Mouse (Mus musculus) right cerebral cortex, postnatal 4 days (tissue): ENCODE results near the gene Tmprss12.
"Not testable (repeated sequence)": the region's sequence is repeated elsewhere in the genome, so short reads cannot be mapped to it uniquely, and the experiment has no call there.

Source experiments
- DNase-seq: peaks from one replicate; pipeline ENCODE4 v3.0.0-alpha.2; 2022

The Tmprss12 gene

GRCm38 (mm10) chr15:100280626-100281025 lies at the start of gene Tmprss12:
TSS of gene Tmprss12 (plus strand) at chr15:100280837.
- DNase-seq, result no peak

DNA sequence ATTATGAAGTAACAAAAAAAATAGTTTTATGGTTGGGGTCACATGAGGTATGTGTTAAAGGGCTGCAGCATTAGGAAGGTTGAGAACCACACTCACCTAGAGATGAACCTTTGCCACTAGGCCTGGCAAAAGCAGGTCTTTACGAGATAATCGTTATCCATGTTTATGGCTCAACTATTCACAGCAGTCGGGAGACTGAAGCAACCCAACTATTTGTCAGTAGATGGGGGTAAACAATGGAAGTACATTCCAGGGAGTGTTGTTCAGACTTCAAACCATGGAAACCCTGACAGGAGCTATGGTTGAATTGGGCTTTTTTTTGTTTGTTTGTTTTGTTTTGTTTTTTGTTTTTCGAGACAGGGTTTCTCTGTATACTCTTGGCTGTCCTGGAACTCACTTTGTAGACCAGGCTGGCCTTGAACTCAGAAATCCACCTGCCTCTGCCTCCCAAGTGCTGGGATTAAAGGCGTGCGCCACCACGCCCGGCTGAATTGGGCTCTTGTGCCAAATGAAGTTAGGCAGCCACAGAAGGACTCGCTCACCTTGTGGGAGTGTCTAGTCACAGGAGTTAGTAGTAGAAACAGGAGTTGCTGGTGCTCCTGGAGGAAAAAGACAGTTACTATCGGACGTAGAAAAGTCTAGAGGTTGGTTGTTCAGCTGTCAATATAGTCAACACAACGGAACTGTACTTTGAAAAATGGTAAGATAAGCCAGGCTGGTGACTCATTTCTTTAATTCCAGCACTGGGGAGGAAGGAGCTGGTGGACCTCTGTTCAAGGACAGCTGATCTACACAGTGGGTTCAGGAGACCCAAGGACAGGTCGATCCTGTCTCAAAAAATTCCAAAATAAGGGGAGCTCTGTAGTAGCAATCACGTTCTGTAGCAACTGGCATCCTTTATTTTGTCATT lies 48.8 kb upstream of the Tmprss12 start:
- no peak for DNase-seq

GRCm38 (mm10) chr15:100235208-100235965 lies 45.2 kb upstream of the Tmprss12 start:
- DNase-seq, result no peak

- no peak for DNase-seq
These were observed 43.7 kb upstream of the Tmprss12 start for GRCm38 (mm10) chr15:100236952-100237351.

DNA sequence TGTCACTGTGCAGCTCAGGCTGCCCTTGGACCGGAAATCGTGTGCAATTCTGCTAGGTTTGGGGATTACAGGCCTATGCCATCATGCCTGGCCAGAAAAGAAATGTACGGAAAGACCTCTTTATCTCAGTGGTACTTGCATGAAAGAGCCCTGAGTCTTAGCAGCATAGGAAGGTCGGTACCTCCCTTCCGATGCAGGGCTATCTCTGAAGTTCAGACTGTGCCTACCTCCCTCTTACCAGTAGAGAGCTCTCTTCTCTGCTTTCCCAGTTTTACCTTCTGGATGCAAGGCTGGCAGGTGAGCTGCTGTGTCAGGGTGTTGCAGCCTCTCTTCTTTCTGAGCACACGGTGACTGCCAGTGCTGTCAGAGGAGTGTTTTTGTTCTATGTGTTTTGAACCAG lies 38.9 kb upstream of the Tmprss12 start:
- no peak for DNase-seq

- DNase-seq, result no peak
These were observed 34.7 kb upstream of the Tmprss12 start for GRCm38 (mm10) chr15:100245951-100246350.

DNA sequence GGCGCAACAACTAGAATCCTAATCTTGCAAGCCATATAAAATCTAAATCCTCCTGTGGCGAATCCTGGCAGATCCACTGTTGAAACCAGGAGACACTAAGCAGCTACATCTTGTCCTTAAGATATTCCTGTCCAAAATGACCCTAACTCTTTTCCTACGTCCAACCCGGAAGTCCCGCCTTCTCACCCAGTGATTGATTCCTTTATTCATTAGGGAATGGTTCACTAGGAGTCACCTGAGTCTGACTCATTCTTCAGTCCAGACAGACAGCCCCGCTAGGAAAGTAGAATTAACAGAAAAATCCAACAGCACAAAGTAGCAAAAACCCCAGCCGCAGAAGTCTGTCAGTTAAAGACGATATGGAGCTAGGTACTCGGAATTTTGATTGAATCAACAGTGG lies 33.3 kb upstream of the Tmprss12 start:
- DNase-seq, result no peak

DNA sequence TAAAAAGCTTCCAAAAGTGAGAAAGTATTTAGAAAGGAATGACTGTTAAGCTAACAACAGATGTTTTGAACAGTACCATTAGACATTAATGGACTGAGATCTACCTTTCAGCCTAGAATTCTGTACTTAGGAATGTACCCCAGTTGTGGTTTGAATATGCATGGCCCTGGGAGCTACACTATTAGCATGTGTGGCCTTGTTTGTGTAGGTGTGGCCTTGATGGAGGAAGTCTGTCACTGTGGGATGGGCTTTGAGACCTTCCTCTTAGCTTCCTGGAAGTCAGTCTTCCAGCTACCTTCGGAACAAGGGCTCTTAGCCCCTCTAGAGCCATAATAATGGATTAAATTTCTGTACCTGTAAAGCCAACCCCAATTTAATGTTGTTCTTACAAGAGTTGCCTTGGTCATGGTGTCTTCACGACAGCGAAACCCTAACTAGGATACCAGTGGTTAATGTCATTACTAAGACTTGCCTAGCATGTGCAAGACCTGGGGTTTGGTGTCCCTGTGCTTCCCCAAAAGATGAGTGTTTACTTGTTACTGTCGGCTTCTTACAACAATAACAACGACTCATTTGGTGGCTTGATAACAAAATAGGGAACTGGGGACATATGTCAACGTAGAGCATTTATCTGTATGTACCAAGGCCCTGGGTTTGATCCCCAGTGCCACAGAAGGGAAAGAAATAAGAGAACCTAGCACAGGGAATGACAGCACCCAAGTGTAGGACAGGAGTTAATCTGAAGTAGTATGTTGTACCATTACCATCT lies 31.8 kb upstream of the Tmprss12 start:
- no peak for DNase-seq

DNA sequence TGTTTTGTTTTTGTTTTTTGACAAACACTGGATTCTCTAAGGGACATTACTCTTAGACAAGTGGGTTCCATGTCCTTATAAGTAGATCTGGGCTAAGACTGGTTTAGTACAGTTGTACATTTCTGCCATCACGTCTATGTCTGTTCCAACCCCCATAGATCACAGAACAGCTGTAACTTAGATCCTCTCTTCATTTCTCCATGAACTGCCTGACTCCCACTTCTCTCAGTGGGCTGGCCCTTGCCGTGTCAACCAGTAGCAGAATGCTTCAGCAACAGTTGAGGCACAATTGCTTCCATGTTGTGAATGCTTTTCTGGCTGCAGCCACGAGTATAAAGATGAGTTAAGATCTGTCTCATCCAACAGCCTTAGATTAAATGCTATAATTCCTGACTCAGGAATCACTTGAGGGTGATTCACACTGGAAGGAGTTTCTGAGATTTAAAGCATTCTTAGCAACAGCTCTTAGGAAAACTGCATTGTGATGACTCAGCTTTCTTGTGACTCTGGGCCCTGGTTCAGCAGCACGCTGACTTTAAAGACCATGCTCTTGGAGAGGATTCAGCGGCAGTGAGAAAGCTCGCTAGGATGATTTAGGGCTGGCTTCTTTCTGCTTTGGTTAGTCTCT lies 29.4 kb upstream of the Tmprss12 start:
- DNase-seq, result no peak

- no peak for DNase-seq
These were observed 24.3 kb upstream of the Tmprss12 start for GRCm38 (mm10) chr15:100256386-100256785.

- no peak for DNase-seq
These were observed 23.3 kb upstream of the Tmprss12 start for GRCm38 (mm10) chr15:100257305-100257704.

DNA sequence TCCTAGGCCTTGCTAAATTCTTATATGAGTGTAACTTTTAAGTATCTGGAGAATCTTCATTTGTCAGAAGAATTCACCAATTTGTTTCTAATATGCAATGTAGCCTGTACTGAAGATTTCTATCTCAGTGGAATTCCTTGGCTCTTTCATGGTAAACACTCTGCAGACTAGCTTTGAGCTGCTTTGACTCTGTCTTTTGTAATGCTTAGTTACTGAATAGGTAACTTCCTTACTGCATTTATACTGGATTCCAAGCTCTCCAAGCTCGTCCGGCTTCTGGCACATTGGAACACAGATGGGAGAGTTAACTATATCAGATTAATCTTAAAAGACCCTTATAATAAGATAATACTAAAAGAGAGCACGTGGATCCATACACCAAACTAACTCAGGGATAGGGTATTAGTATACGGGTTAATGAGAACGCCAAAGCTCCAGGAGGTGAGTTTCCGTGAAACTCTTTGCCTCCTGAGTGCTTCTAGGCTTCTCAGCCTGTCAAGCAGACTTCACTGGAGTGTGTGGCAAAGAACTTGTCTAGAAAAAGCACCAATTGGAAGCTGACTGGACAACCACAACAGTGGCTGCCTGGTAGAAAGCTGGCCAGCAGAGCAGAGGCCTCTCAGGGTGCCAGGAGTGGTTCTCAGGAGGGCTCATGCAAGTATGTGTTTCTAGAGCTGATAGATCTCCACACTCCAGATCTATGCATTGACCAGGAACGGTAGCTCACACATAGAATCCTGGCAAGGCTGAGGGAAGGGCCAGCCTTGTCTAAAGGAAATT lies 21.8 kb upstream of the Tmprss12 start:
- no peak for DNase-seq

GRCm38 (mm10) chr15:100260351-100260750 lies 20.3 kb upstream of the Tmprss12 start:
- not testable (repeated sequence) for DNase-seq

DNA sequence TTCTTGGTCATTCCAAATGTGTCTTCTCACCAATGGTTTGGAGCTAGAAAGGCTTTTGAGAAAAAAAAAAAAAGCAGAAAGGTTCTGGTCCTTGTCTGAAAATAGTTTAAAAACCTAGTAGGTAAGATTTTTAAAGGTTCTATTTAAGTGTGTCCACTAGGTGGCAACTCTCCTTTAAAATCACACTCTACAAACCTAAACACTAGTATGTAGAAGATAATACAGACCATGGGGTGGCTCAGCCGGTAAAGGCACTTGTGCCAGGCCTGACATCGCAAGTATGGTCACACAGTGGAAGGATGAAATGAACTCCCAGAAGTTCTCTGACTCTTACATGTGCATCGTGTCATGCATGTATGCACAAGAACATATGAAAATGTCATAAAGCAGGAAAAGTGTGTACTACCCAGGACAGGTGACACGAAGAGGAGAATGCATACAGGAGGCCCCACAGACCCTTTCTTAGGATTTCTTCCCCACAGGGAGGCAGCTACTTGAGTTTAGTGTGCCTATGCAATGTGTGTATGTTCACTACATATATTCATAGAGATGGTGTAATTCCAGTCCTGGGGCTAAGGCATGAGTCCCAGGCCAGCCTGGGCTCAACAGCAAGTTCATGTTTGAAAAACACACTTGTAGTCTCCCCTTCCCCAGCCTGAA lies 17.3 kb upstream of the Tmprss12 start:
- DNase-seq, result no peak

DNA sequence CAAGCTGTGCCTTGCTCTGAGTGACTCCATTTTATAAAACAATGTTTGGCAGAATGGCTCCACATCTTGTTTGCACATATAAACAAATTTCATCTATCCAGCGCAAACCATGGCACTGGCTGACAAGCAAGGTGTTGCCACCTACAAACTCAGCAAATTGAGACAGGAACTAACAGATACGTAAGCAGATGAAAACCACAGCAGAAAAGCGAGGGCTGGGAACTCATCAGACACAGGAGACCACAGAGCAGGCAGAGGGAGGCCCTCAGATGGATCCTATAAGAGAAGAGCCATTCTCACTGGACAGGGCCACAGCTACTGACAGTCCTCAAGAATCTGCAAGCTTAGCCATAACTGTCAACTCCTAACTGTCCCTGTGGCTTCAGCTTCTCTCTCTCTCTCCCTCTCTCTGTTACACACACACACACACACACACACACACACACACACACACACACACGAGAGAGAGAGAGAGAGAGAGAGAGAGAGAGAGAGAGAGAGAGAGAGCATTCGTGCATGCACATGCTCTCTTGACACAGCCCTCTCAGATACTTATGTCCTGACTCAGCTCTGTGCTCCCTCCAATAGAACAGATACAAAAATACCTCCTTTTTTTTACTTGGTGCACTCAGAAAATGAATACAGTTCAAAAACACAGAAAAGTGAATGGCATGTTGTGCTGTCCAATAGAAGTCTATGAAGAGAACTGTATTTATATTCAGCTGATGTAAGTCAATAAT lies 14.9 kb upstream of the Tmprss12 start:
- DNase-seq, result no peak

- DNase-seq, result no peak
These were observed 11.7 kb upstream of the Tmprss12 start for GRCm38 (mm10) chr15:100268916-100269315.

GRCm38 (mm10) chr15:100269776-100270175 lies 10.9 kb upstream of the Tmprss12 start:
- DNase-seq, result no peak

- not testable (repeated sequence) for DNase-seq
These were observed 10.0 kb upstream of the Tmprss12 start for GRCm38 (mm10) chr15:100270609-100271008.

DNA sequence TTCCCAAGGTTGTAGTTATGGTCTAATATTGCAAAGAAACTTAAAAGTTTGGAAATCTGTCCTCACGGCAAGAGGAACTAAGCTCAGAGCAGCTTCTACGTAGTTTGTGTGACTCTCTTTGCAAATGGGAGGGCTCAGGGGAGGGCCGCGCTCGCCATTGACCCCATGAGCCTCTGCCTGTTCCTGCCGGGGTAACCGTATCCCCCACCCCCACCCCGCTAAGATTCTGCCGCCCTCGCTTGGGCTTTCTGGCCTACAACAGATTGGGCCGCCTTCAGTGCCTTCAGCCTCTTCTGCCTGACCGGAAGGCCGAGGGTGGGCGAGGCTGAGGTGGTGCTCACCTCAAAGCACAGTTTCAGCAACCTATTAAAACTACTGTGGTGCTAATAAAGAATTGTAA lies 9.2 kb upstream of the Tmprss12 start:
- no peak for DNase-seq

DNA sequence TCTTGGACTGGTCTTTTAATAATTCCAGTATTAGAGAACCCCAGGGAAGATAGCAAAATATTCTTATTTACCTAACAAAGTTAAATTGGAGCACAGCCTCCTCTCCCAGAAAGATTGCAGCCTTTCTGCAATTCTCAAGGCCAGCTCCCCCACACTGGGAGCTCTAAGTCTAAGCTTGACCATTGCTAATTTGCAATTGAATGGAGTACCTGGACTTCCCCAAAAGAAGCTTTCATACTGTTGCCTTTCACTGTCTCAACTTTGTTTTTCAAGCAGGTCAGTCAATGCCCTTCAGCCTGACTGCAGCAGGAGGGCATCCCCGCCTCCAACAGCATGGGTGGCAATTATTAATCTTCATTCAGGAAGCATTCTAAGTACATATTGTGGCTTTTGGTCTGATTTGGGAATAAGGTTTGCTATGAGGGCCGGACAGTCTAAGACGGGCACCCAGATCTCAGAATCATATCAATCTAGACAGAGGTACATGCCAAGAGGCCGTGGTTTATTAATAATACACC lies 6.8 kb upstream of the Tmprss12 start:
- not testable (repeated sequence) for DNase-seq
